In the genomic region with DNA sequence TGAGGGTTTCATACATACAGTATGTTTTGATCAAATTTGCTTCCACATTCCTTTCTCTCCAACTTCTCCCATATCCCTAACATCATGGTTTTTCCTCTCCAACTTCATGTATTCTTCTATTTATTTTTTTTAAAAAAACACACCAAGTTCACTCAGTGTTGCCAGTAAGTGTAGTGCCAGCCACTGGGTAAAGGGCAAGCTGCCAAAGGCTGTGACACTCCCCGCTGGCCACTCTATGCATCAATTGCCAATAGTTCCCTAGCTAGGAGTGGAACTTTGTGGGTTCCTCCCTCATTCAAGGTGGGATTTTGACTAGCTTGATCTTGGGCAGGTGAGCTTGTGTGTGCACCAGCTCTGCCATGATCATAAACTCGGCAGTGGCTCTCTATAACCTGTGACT, we compare ENCODE assay signal across 24 mouse cellular contexts. TPM values are rescaled to one million over a fixed set of nuclear protein-coding genes. Genes with fewer than 3 reads are reported as not detected.
DNase-seq lines count a peak whose midpoint lies in the region; ATAC-seq and TF ChIP-seq lines count a peak whose summit lies in the region.
"Had no signal": no experiment of that assay in that cellular context is flagged by ENCODE, and none has a peak within 500 bp of the region (broad histone marks: within the 10 kb centered on the region; RNA-seq: fewer than 3 reads in every experiment).

No protein-coding gene starts in this region.

- DNase-seq in adrenal gland, postnatal 14 days: peak; percentile 61
- no peak for DNase-seq in adrenal gland, adult 8-10 months
- peak; percentile 29 to 37 for DNase-seq in cerebellum, postnatal 14 days
- DNase-seq in liver, adult 2 months (ENCODE audit: extremely low read depth, low read depth, low spot score): peak; percentile 29
- no peak for DNase-seq in liver, embryonic 11.5 days (ENCODE audit: low spot score)
- DNase-seq: cerebellum, adult 11-12 months; cerebellum, adult 9-10 months; embryo, embryonic 11 days; gastrocnemius, adult 2 months; gastrocnemius, postnatal 25 days; heart, postnatal 4 days; kidney, adult 18-20 months had no signal

- H3K4me2 ChIP-seq in liver, embryonic 11.5 days: no peak overlapping the region
- H3K4me2 ChIP-seq in neural tube, embryonic 15.5 days: no peak overlapping the region
- H3K4me2 ChIP-seq: embryonic facial prominence, embryonic 15.5 days; heart, embryonic 13.5 days; hindbrain, embryonic 12.5 days; intestine, embryonic 15.5 days had no signal

- no peak for TF ChIP-seq CTCF in liver, adult 2 months (IDR thresholded peaks at IDR 0.05; ENCODE audit: low read depth, low read length)

- no peaks in the 10 kb centered on the region; the same call in 1 of the 2 replicates for H3K4me1 ChIP-seq in liver, adult 2 months (ENCODE audit: control insufficient read depth, insufficient read depth, low read length)
- H3K4me1 ChIP-seq in liver, embryonic 11.5 days (replicated peaks; ENCODE audit: control insufficient read depth, insufficient read depth, low read length): no peaks in the 10 kb centered on the region
- peaks cover 15% of the 10 kb centered on the region for H3K4me1 ChIP-seq in neural tube, embryonic 15.5 days
- H3K4me1 ChIP-seq: intestine, embryonic 15.5 days had no signal

- no peaks in the 10 kb centered on the region for H3K79me2 ChIP-seq in liver, adult 2 months (ENCODE audit: control insufficient read depth, insufficient read depth, low read length)

- H3K9me3 ChIP-seq in liver, embryonic 11.5 days (ENCODE audit: control insufficient read depth, low read length): no peaks in the 10 kb centered on the region
- H3K9me3 ChIP-seq in neural tube, embryonic 15.5 days (replicated peaks): no peaks in the 10 kb centered on the region
- H3K9me3 ChIP-seq: embryonic facial prominence, embryonic 15.5 days; intestine, embryonic 15.5 days had no signal

- ATAC-seq in cerebellum, adult (ENCODE audit: insufficient number of reproducible peaks, low FRiP score, low TSS enrichment): no peak
- no peak for ATAC-seq in liver, embryonic 11.5 days (replicated peaks; ENCODE audit: low FRiP score)
- no peak for ATAC-seq in neural tube, embryonic 15.5 days (ENCODE audit: low FRiP score)
- ATAC-seq: forebrain, embryonic 14.5 days; intestine, embryonic 15.5 days had no signal

- H3K36me3 ChIP-seq in liver, adult 2 months (ENCODE audit: control insufficient read depth, insufficient read depth, low read length): no peaks in the 10 kb centered on the region
- H3K36me3 ChIP-seq in liver, embryonic 11.5 days (ENCODE audit: control insufficient read depth, insufficient read depth, low read length): no peaks in the 10 kb centered on the region
- no peaks in the 10 kb centered on the region for H3K36me3 ChIP-seq in neural tube, embryonic 15.5 days
- H3K36me3 ChIP-seq: embryonic facial prominence, embryonic 15.5 days; forebrain, embryonic 10.5 days; hindbrain, embryonic 12.5 days; intestine, embryonic 15.5 days had no signal

- 66% methylated on average over 2 of the region's 2 CpGs for WGBS in liver, adult 2 months
- 79% methylated on average over 2 of the region's 2 CpGs for WGBS in liver, embryonic 11.5 days
- 81% methylated on average over 2 of the region's 2 CpGs for WGBS in neural tube, embryonic 15.5 days

- no peaks in the 10 kb centered on the region for H3K27me3 ChIP-seq in liver, adult 2 months (ENCODE audit: control insufficient read depth, insufficient read depth, low read length)
- no peaks in the 10 kb centered on the region for H3K27me3 ChIP-seq in liver, embryonic 11.5 days (replicated peaks; ENCODE audit: control insufficient read depth, insufficient read depth, low read length)
- H3K27me3 ChIP-seq in neural tube, embryonic 15.5 days (replicated peaks): no peaks in the 10 kb centered on the region
- H3K27me3 ChIP-seq: heart, embryonic 13.5 days; hindbrain, embryonic 12.5 days; intestine, embryonic 15.5 days had no signal

- no peak overlapping the region for H3K4me3 ChIP-seq in liver, adult 2 months (ENCODE audit: insufficient read depth, low read depth, low read length)
- no peak overlapping the region for H3K4me3 ChIP-seq in liver, embryonic 11.5 days (ENCODE audit: low read depth, low read length)
- no peak overlapping the region for H3K4me3 ChIP-seq in neural tube, embryonic 15.5 days (replicated peaks)
- H3K4me3 ChIP-seq: embryonic facial prominence, embryonic 15.5 days; erythroblast, embryonic 14.5 days; forebrain, embryonic 10.5 days; heart, embryonic 13.5 days; hindbrain, embryonic 12.5 days; intestine, embryonic 15.5 days had no signal

- no peak overlapping the region for H3K27ac ChIP-seq in liver, adult 2 months (replicated peaks; ENCODE audit: insufficient read depth, low read depth, low read length)
- no peak overlapping the region for H3K27ac ChIP-seq in liver, embryonic 11.5 days (ENCODE audit: low read depth, low read length)
- H3K27ac ChIP-seq in neural tube, embryonic 15.5 days (replicated peaks): no peak overlapping the region
- H3K27ac ChIP-seq: embryonic facial prominence, embryonic 15.5 days; forebrain, embryonic 10.5 days; gastrocnemius, adult 2 months; heart, embryonic 13.5 days; hindbrain, embryonic 12.5 days; intestine, embryonic 15.5 days had no signal

- no peak for TF ChIP-seq POLR2A in liver, adult 2 months (IDR thresholded peaks at IDR 0.05; ENCODE audit: extremely low read depth, insufficient read depth, low read length)

- H3K9ac ChIP-seq in liver, adult 2 months (ENCODE audit: low read depth, low read length): no peak overlapping the region
- H3K9ac ChIP-seq in liver, embryonic 11.5 days (ENCODE audit: low read depth, low read length): no peak overlapping the region
- no peak overlapping the region for H3K9ac ChIP-seq in neural tube, embryonic 15.5 days (replicated peaks)
- H3K9ac ChIP-seq: embryonic facial prominence, embryonic 15.5 days; heart, embryonic 13.5 days; hindbrain, embryonic 12.5 days; intestine, embryonic 15.5 days had no signal

RNA-seq across cellular contexts. Expression of a gene that starts 33.0 kb away (rescaled TPM):
- 4.2 and 9.2 TPM in 2 replicates for total RNA-seq in adrenal gland, postnatal 14 days (2021)
- total RNA-seq in adrenal gland, adult 8-10 months (2022): 1 to 10 TPM in 1 of 4 experiments, under 1 TPM in 3; 0.66 to 1.1 (median 0.75) TPM
- 1.2 and 2.1 TPM in 2 replicates for total RNA-seq in liver, adult 2 months (2014; rRNA removed)
- polyA plus RNA-seq in liver, adult 2 months (2012; rRNA removed): 0.23 and 0.57 TPM in 2 replicates
- polyA plus RNA-seq in liver, embryonic 11.5 days (2014; fragmentation: Nextera tagmentation; extraction: Ambion mirVana): 1.6 and 2.2 TPM in 2 replicates
- polyA plus RNA-seq in neural tube, embryonic 15.5 days (2015; fragmentation: Nextera tagmentation; extraction: Ambion mirVana): 10.7 and 12.3 TPM in 2 replicates
- total RNA-seq: common myeloid progenitor, adult 5-6 weeks; granulocyte monocyte progenitor cell, adult 5-6 weeks; MEL had no signal
- polyA plus RNA-seq: erythroblast, embryonic 14.5 days had no signal

Comparison
In these comparisons a context has a peak if more than half of its experiments do, and no peak if none do; other contexts are left out.
1. DNase-seq: peak in adrenal gland, postnatal 14 days (single experiment), cerebellum, postnatal 14 days (2 of 2) and liver, adult 2 months (single experiment); none in adrenal gland, adult 8-10 months (single experiment) and liver, embryonic 11.5 days (single experiment).